Mouse (Mus musculus): ENCODE data around the gene Elk4. TPM values are rescaled to one million over a fixed set of nuclear protein-coding genes. Genes with fewer than 3 reads are reported as not detected.

Elk4 gene
- total RNA-seq, 2 experiments from 2014 or later: 133 to 138 TPM

DNA sequence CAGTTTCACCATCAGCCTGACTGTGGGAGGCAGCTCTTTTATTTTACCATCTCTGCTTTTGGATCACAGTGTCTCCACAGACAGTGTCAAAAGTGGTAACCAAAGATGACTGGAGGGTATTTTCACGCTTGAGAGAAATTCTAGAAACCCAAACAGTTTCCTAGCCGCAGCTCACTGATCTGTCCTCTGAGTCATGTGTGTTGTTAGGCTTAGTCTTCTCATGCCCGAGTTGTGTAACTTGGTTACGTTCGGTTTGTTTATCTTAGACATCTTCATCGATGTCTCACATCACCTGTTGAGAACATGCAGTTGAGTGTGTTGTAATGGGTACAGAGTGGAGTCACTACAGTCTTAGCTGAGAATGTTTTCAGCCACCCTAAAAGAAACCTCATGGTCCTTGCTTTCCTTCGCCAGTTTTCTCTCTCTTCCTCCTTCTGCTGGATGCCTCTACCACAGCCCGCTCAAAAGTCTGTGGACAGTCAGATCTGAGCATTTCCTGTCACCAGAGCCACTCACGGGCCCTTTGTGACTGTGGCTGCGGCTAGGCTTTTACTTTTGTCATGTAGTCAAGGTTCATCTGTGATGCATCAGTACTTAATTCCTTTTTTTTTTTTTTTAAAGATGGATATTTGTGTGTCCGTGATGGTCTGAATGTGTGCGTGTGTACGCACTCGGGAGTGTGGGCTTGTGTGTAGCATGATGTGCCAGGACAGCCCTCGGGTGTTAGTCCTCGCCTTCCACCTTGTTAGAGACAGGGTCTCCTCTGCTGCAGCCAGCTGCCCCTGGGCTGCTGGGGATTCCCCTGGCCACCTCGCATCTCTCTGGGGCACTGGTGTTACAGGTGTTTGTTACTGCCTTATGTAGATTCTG lies 3.5 kb downstream of the Elk4 start:
- no peak for DNase-seq
- intact Hi-C loops (cut with DNase I): no loop called here

DNA sequence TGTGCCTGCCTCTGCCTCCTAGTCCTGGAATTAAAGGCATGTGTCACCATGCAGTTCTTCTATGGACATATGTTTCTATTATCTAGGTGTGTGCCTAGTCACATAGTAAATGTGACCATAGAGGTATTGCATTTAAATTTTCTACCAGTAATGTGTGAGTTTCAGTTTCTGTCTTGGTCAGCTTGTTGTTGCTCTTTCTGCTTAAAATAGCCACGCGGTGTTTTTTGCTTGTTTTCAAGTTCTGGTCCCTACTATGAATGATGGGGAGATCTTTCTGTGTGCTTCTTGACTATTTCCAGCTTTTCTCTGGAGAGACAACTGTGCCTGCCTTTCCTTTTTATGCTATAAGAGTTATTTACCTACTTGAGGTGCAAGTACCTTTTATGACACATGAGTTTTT lies 4.4 kb downstream of the Elk4 start:
- intact Hi-C loops (cut with DNase I): no loop called here
- no peak for DNase-seq

- intact Hi-C loops (cut with DNase I): no loop called here
- no peak for DNase-seq
Observed at GRCm38 (mm10) chr1:132012861-132013260, 5.5 kb downstream of the Elk4 start.

GRCm38 (mm10) chr1:132014800-132015199 lies 7.4 kb downstream of the Elk4 start:
- no peak for DNase-seq
- intact Hi-C loops (cut with DNase I): no loop called here

DNA sequence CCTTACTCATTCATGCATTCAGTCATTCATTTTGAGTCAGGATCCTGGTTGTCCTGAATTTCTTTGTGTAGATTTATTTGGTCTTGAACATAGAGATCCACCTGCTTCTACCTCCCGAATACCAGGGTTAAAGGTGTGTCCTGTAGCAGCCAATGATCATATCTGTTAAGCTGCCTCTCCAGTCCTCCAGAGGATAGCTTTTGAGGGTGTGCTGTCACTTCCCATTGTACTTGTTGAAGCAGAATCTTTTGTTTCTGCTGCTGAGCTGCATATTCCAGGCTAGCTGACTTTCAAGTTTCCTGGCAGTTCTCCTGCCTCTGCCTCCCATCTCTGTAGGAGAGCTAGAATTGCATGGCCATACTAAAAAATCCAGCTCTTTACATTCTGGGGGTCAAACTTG lies 9.3 kb downstream of the Elk4 start:
- DNase-seq: no peak
- intact Hi-C loops (cut with DNase I): loop anchor here (2.0 kb wide), 1 partner anchor 14 kb away; no protein-coding TSS in a partner anchor

DNA sequence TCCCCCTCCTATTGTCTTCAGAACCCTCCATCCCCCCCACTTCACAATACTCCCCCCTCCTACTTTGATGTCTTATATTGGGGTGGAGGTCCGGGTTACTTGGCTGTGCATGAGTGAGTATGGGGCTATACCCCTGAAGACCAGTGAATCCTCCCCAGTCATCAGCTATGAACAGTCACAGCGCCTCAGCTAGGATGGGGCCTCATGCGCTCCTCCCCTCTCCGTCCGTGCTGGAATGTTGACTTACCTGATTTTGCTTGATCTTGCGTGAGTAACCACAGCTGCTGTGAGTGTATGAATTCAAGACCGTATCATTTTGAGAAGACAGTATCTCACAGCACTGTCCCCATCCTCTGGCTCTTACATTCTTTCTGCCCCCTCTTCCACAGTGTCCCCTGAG lies 12.5 kb downstream of the Elk4 start:
- DNase-seq: no peak
- intact Hi-C loops (cut with DNase I): no loop called here

- DNase-seq: no peak
- intact Hi-C loops (cut with DNase I): no loop called here
Observed at GRCm38 (mm10) chr1:132022107-132022506, 14.7 kb downstream of the Elk4 start.

GRCm38 (mm10) chr1:132026925-132027646 lies 19.7 kb downstream of the Elk4 start:
- DNase-seq: no peak
- intact Hi-C loops (cut with DNase I): no loop called here

DNA sequence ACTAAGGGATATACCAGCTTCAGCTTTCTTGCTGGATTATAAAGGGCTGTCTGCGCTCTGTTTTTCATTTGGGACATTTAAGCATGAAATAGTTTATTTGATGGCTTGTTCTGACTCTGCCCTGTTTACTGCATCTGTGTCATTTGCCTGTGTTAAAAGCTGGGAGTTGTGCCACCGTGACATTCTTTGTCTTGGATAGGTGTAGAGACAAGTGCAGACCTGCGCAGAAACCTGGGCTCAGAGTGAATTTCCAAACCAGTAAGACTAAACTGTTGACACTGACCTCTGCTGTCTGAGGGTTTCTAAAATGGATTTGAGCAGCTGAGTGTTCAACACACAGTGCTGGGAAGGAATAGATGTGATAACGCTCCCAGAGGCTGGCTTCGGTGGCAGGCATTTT lies 20.6 kb downstream of the Elk4 start:
- DNase-seq: no peak
- intact Hi-C loops (cut with DNase I): no loop called here

- DNase-seq: no peak
- intact Hi-C loops (cut with DNase I): no loop called here
Observed at GRCm38 (mm10) chr1:132028413-132028812, 21.0 kb downstream of the Elk4 start.

GRCm38 (mm10) chr1:132030574-132030973 lies 23.2 kb downstream of the Elk4 start:
- DNase-seq: no peak

DNA sequence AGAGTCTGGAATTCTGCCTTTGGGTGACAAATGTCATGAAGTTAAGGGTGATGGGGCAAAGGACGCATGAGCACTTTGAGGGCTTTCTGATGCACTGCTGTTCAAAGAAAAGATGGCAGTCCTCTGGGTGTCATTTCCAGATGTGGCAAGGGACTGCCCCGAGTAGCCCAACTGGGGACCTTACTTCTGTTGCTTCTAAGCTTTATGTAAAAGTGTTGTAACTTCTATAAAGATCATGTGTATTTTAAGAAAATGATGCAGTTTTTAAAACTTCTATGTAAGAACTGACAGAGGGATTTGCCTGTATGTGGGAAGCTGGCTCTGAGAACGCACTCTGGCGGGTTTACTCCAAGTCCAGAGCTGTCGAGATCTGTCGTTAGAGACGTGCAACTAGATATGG lies 24.8 kb downstream of the Elk4 start:
- DNase-seq: no peak
- intact Hi-C loops (cut with DNase I): no loop called here

More at GRCm38 (mm10) chr1:132030574-132030973, 23.2 kb downstream of the Elk4 start:
- intact Hi-C loops (cut with DNase I): loop anchor here (2.0 kb wide), 1 partner anchor 14 kb away; no protein-coding TSS in a partner anchor

- intact Hi-C loops (cut with DNase I): loop anchor here (2.0 kb wide), 1 partner anchor 29 kb away; no protein-coding TSS in a partner anchor
- DNase-seq: no peak
Observed at GRCm38 (mm10) chr1:132037746-132038145, 30.3 kb downstream of the Elk4 start.

GRCm38 (mm10) chr1:132038753-132039152 lies 31.3 kb downstream of the Elk4 start:
- intact Hi-C loops (cut with DNase I): loop anchor here (2.0 kb wide), 1 partner anchor 30 kb away; no protein-coding TSS in a partner anchor
- DNase-seq: no peak

- peak; percentile 44 to 53 for DNase-seq
- intact Hi-C loops (cut with DNase I): loop anchor here (10.0 kb wide), 1 partner anchor 325 kb away; no protein-coding TSS in a partner anchor
Observed at GRCm38 (mm10) chr1:132040201-132040621, 32.8 kb downstream of the Elk4 start.

GRCm38 (mm10) chr1:132043759-132044158 lies 36.4 kb downstream of the Elk4 start:
- no peak for DNase-seq
- intact Hi-C loops (cut with DNase I): loop anchor here (10.0 kb wide), 1 partner anchor 329 kb away; no protein-coding TSS in a partner anchor

GRCm38 (mm10) chr1:132046143-132046735 lies 38.8 kb downstream of the Elk4 start:
- peak; percentile 73 to 83 for DNase-seq

DNA sequence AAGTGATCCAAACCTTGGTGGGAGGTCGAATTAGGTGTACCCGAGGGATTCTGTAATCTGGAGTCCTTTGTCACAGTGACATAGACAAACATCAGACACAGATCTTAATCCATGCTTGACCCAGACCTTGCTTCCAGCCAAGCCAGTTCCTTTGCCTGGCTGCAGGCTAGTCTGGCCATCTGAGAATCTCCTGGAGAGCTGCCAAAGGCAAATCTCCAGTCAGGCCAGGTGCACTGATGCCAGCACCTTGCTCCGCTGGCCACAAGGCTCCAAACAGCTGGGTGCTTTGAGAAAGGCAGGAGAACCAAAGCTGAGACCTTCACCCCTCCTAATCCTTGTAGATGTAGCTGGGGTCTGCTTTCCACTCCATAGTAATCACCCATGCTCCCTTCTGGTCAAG lies 44.3 kb downstream of the Elk4 start:
- no peak for DNase-seq
- intact Hi-C loops (cut with DNase I): no loop called here

More at GRCm38 (mm10) chr1:132046143-132046735, 38.8 kb downstream of the Elk4 start:
- intact Hi-C loops (cut with DNase I): loop anchor here (1.0 to 10.0 kb wide), 4 partner anchors 51 to 331 kb away; no protein-coding TSS in a partner anchor

GRCm38 (mm10) chr1:132054387-132054786 lies 47.0 kb downstream of the Elk4 start:
- intact Hi-C loops (cut with DNase I): no loop called here
- DNase-seq: no peak

GRCm38 (mm10) chr1:132055054-132055664 lies 47.8 kb downstream of the Elk4 start:
- intact Hi-C loops (cut with DNase I): no loop called here
- no peak for DNase-seq
